Comparison of ENCODE assay signal across 8 mouse cellular contexts in the genomic region with DNA sequence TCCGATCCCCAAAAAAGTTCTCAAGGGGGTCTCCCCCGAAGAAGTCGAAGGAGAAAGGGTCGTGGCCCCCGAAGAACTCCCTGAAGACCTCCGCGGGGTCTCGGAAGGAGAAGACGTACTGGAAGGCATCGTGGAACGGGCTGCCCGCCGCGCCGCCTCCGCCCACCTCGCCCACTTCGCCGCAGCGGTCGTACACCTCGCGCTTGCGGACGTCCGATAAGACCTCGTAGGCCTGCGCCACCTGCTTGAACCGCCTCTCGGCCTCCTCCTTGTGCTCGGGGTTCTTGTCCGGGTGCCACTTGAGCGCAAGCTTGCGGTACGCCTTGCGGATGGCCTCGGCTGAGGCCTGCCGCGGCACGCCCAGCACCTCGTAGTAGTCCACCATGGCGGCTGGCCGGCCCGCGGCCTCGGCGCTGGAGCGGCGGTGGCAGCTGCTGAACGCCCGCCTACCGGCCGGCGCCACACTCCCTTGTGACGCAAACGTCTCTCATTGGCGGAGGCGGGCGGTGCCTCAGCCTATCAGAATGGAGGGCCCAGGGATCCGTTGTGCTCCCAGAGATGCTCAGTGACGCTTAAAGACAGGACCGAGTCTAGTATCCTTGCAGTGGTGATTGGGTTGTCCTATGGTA. TPM values are rescaled to one million over a fixed set of nuclear protein-coding genes. Genes with fewer than 3 reads are reported as not detected.
DNase-seq lines count a peak whose midpoint lies in the region; ATAC-seq and TF ChIP-seq lines count a peak whose summit lies in the region.

TSS of gene Dnajb3 (minus strand) at position 489 of the 629 bp plus-strand sequence.

- peak within 1 kb of the TSS; percentile 71 for H3K9ac ChIP-seq in neural tube, embryonic 15.5 days (replicated peaks)

- H3K27ac ChIP-seq in layer of hippocampus, adult 2 months = peak within 1 kb of the TSS; percentile 85
- peak within 1 kb of the TSS; percentile 76 for H3K27ac ChIP-seq in neural tube, embryonic 15.5 days (replicated peaks)

- peak; percentile 44 for TF ChIP-seq CTCF in layer of hippocampus, adult 2 months (conservative IDR thresholded peaks at IDR 0.05)

- H3K27me3 ChIP-seq in neural tube, embryonic 15.5 days (replicated peaks) = no peaks in the 10 kb centered on the region

- peaks cover 11% of the 10 kb centered on the region for H3K4me1 ChIP-seq in neural tube, embryonic 15.5 days

- DNase-seq in c-Kit-positive CD71-negative TER-119-negative erythroid progenitor cells, embryonic 14.5 days (ENCODE audit: low read depth) = peak; percentile 36
- DNase-seq in heart, postnatal 36 days = peak; percentile 63
- DNase-seq in layer of hippocampus, adult 2 months (ENCODE audit: low spot score in 2 of 2) = peak; percentile 80 to 84
- DNase-seq in lung, adult 18-20 months = peak; percentile 74 to 79
- peak; percentile 79 for DNase-seq in thymus, postnatal 0 days (ENCODE audit: low spot score)

- H3K4me3 ChIP-seq in layer of hippocampus, adult 2 months = peak within 1 kb of the TSS; percentile 74
- peak within 1 kb of the TSS; percentile 51 for H3K4me3 ChIP-seq in neural tube, embryonic 15.5 days (replicated peaks)

- ATAC-seq in CD4-positive, CD25-positive, alpha-beta regulatory T cell, adult 4 months = peak; percentile 84
- peak; percentile 82 for ATAC-seq in erythroid progenitor cell, adult 5-6 weeks (replicated peaks; ENCODE audit: low FRiP score, poor library complexity, severe bottlenecking)
- ATAC-seq in neural tube, embryonic 15.5 days (ENCODE audit: low FRiP score) = peak; percentile 100

- no peaks in the 10 kb centered on the region for H3K36me3 ChIP-seq in neural tube, embryonic 15.5 days

- intact Hi-C loops in heart, postnatal 36 days (cut with DNase I) = no loop called here

- WGBS in neural tube, embryonic 15.5 days = 6% methylated on average over 62 of the region's 62 CpGs

- H3K9me3 ChIP-seq in neural tube, embryonic 15.5 days (replicated peaks) = 0 out of 2 replicates have a peak, but pooled peaks cover 2% of the 10 kb centered on the region

- peak within 1 kb of the TSS; percentile 89 for H3K4me2 ChIP-seq in neural tube, embryonic 15.5 days

RNA-seq across cellular contexts. Expression of gene Dnajb3, which starts in this region (rescaled TPM):
- polyA plus RNA-seq in CD4-positive, CD25-positive, alpha-beta regulatory T cell, adult 4 months (2017; shearing (Covaris generic)) = under 1 TPM; 0.63 to 0.73 TPM
- total RNA-seq in erythroid progenitor cell, adult 5-6 weeks (2015; ENCODE audit: low replicate concordance) = 49.0 and 58.7 TPM in 2 replicates
- total RNA-seq in erythroid progenitor cell, adult 5-6 weeks (2017; ENCODE audit: low replicate concordance) = 8.7 and 28.2 TPM in 2 replicates
- total RNA-seq in heart, postnatal 36 days (2021) = under 1 TPM in 1 of 2 experiments, not detected in 1; 0.33 TPM
- 1 to 10 TPM; 2.9 to 3.8 TPM for total RNA-seq in layer of hippocampus, adult 2 months (2021)
- 11.9 and 13.7 TPM in 2 replicates for polyA plus RNA-seq in neural tube, embryonic 15.5 days (2015; fragmentation: Nextera tagmentation; extraction: Ambion mirVana)
- 2.9 and 3.9 TPM in 2 replicates for polyA plus RNA-seq in thymus, postnatal 0 days (2015; fragmentation: Nextera tagmentation; extraction: Ambion mirVana)

Comparison
In these comparisons a context has a peak if more than half of its experiments do, and no peak if none do; other contexts are left out.
1. Peak in every context shown above with its lines: DNase-seq, ATAC-seq, H3K4me3 ChIP-seq and H3K27ac ChIP-seq.
2. Peak in ATAC-seq in CD4-positive, CD25-positive, alpha-beta regulatory T cell, adult 4 months; RNA of the gene not detected or under 1 TPM.
3. Peak in DNase-seq in heart, postnatal 36 days; RNA of the gene not detected or under 1 TPM.